Mouse (Mus musculus) cerebellum, adult 8-10 months (tissue): ENCODE measurements around the gene Sirpb1b.
"Not testable (repeated sequence)": the region's sequence is repeated elsewhere in the genome, so short reads cannot be mapped to it uniquely, and the experiment has no call there.

Experiments
- DNase-seq: peaks from one replicate; pipeline ENCODE4 v3.0.0; 2022

The Sirpb1b gene

DNA sequence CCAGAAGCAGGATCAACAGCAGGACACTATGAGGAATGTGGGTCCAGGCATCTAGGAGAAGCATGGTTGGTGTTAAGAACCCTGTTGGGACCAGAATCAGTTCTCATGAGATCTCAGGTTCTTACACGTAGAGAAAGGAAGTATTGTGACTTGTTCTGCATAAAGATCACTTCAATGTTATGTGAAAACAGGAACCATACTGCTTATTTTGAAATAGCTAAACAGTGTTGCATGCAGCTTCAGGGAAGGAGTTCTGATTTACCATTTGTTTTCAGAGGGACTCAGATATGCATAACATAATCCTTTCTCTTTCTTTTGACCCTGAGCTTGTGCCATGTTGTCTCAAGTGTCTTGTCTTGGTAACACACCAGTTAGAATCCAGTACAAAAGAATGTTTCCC, at the start of gene Sirpb1b:
Gene Sirpb1b (minus strand): TSS at position 179 of the 400 bp plus-strand sequence.
- DNase-seq, result not testable (repeated sequence)

DNA sequence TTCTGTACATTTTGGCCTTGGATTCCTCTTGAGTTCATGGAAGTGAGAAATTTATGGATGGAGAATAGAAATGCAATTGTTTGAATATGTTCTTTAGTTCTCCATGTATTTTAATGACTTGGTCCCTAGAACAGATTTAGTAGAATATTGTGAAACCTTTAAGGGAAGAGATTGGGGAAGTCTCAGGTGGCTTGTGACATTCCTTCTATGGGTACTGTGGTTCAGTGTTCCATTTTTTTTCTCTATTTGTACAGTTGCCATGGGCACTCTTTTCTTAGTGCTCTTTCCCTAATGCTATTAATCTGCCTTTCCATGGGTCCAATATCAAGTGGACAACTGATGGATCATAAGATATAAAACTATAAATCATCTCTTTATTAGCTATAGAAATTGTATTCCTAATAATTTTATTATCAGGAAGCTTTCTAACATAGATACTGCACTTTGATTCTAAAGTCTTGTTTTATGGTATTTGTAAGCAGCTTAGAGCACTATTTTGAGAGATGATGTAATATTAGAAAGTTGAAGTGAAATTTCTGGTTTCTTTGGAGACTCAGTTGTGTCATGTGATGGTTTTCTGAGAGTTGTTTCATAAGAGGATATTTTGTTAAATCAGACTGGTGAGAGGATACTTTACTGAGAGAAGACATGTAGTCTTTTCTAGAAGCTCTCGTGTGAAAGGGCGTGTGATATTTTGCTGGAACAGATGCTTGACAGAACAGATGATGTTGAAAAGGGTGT, 15.7 kb upstream of the Sirpb1b start:
- not testable (repeated sequence) for DNase-seq

GRCm38 (mm10) chr3:15586665-15587064, 11.8 kb upstream of the Sirpb1b start:
- not testable (repeated sequence) for DNase-seq

DNA sequence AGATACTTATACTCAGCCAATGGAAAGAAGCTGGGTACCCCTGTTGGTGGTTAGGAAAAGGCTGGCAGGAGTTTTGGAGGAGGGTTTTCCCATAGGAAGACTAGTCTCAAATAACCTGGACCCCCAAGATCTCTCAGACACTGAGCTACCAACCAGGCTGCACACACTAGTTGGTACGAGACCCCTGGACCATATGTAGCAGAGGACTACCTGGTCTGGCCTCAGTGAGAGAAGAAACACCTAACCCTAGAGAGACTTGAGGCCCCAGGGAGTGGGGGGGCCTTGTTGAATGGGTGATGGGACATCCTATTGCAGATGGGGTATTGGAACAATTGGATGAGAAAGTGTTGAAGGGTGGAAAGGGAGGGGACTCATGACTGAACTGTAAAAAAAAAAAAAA, 8.6 kb upstream of the Sirpb1b start:
- DNase-seq, result no peak

DNA sequence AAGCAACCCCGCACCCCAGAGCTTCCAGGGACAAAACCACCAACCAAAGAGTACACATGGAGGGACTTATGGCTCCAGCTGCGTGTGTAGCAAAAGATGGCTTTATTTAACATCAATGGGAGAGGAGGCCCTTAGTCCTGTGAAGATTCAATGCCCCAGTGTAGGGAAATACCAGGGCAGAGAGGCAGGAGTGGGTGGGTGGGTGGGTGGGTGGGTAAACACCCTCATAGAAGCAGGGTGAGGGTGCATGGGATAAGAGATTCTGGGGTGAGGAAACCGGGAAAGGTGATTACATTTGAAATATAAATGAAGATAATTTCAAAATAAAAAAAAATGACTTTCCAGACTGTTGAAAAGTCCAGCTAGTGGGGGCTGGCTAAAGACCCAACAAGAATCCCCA, 8.1 kb upstream of the Sirpb1b start:
- DNase-seq, result not testable (repeated sequence)

DNA sequence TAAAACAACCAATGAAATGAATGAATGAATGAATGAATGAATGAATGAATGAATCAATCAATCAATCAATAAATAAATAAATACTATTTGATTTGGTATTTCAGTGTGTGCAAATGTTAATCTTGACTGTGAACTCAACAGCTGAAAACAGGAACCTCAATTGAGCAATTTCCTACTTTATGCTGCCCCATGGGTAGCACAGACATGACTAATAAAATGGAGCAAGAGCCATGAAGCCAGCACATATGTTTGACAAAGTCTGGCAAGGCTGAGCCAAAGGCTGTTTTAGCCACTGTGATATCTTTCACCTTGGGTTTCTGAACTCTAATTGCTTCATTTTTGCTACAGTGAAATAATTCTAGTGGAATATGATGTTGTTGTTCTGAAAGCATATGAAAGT, 1.6 kb upstream of the Sirpb1b start:
- DNase-seq, result not testable (repeated sequence)

DNA sequence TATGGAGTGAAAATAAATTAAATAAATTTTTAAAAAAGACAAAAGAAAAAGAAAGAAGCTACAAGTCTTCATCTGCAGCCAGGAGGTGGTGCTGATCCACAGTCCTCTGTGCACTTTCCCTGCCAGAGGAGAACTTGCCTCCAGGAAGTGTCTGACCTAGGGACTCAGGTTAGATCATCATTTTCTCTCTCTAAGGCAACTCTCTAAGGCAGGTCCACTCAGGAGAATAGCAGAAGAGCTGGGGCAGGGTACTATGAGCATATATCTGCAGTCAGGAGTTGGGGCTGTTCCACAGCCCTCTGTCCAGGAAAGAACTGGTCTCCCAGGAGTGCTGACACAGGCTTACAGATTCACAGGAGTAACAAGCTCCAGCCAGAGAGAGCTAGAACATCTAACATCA, 46.3 kb downstream of the Sirpb1b start:
- no peak for DNase-seq

DNA sequence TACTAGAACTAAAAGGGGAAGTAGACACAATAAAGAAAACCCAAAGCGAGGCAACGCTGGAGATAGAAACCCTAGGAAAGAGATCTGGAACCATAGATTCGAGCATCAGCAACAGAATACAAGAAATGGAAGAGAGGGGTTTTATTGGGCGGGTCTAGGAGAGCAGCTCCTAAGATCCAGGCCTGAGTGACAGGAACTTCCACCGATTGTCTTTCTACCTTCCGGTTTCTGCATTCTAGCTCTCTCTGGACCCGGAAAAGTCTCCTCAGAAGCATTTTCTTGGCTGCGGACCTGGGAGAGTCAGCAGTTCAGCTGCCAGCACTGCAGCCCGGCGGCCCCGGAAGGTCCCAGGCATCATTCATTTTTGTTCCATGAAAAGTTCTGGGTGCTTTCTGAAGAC, 61.3 kb downstream of the Sirpb1b start:
- not testable (repeated sequence) for DNase-seq

GRCm38 (mm10) chr3:15507792-15508321, 67.0 kb downstream of the Sirpb1b start:
- not testable (repeated sequence) for DNase-seq

DNA sequence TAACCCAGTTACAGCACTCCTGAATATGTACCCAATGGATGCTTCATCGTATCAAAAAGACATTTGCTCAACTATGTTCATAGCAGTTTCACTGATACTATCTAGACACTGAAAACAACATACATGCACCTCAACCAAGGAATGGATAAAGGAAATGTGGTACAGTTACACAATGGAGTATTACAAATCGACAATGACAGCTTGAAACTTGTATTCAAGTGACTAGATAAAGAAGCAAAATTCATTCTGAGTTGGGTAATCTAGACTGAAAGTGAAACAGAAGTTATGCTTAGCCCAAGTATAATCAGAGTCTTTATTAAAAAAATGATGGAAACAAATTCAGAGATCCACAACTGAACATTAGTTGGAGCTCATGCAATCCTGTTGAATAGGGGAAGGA, 100.0 kb downstream of the Sirpb1b start:
- not testable (repeated sequence) for DNase-seq

- DNase-seq, result not testable (repeated sequence)
These were observed 104.7 kb downstream of the Sirpb1b start for GRCm38 (mm10) chr3:15470158-15470557.
